Mouse (Mus musculus) urinary bladder, postnatal 0 days (tissue): ENCODE measurements around the gene Olfr1480. TPM values are rescaled to one million over a fixed set of nuclear protein-coding genes. Genes with fewer than 3 reads are reported as not detected.

ENCODE experiments used
- polyA plus RNA-seq: library from polyadenylated mRNA; unstranded; fragments of >200 nt; fragmentation: Nextera tagmentation; extraction: Ambion mirVana; gene quantifications from 2 replicates; pipeline ENCODE4 v1.2.1, GENCODE M21; 2015

Gene Olfr1480
- not detected in 2 replicates for polyA plus RNA-seq

DNA sequence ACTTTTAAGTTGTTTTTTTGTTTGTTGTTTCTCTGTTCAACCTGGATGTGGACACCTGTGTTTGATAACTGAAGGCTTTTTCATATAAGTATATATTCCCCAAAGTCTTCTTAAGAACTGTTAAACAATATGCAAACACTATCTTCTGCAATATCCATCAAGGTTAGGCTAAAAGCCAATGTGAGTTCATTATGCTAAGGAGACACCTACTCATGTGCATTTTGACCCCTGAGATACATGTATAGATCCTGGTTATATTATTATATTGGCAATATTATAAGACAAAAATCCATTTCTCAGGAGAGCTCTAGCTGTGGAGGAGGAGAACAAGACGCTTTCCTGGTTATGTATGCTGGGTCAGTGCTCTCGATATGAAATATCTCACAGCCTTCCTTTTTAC lies at the start of gene Olfr1480:
Gene Olfr1480, plus strand, starts transcription at position 301 of the 400 bp plus-strand sequence.

DNA sequence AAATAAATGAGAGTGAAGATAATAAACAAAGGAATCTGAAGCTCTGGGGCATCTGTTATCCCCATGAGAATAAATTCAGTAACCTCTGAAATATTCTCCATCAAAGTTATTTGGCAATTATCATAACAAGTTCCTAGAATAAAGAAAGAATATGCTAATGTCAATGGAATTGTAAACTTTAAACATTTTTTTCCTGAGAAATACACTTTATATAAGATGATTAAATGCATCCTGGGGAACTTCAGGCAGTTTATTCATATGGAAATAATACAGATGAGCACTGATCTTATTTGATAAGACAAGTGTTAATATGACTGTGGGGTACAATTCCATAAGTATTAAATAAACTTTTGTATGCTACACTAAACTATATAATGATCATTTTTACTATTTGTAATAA lies 47.6 kb upstream of the Olfr1480 start, which contains the start of gene Olfr1475:
Gene Olfr1475, minus strand, starts transcription at position 101 of the 400 bp plus-strand sequence.

DNA sequence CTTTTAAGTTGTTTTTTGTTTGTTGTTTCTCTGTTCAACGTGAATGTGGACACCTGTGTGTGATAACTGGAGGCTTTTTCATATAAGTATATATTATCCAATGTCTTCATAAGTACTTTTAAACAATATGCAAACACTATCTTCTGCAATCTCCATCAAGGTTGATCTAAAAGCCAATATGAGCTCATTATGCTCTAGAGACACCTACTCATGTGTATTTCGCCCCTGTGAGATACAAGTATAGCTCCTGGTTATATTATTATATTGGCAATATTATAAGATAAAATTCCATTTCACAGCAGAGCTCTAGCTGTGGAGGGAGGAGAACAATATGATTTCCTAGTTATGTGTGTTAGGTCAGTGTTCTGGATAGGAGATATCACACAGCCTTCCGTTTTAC lies 27.5 kb upstream of the Olfr1480 start, which contains the start of gene Olfr1477:
Gene Olfr1477, plus strand, starts transcription at position 301 of the 400 bp plus-strand sequence.

Other genes with a start within 250 kb of the Olfr1480 start
- not detected in 2 replicates for gene Olfr1465, start 212.4 kb upstream of the Olfr1480 start, polyA plus RNA-seq
- gene Olfr1466, start 189.1 kb upstream of the Olfr1480 start, polyA plus RNA-seq = not detected in 2 replicates
- not detected in 2 replicates for gene Olfr1467, start 165.7 kb upstream of the Olfr1480 start, polyA plus RNA-seq
- gene Olfr1469, start 120.1 kb upstream of the Olfr1480 start, polyA plus RNA-seq = not detected in 2 replicates
- gene Olfr1471, start 84.5 kb upstream of the Olfr1480 start, polyA plus RNA-seq = not detected in 2 replicates
- not detected in 2 replicates for gene Olfr1472, start 71.8 kb upstream of the Olfr1480 start, polyA plus RNA-seq
- not detected in 2 replicates for gene Olfr1474, start 58.3 kb upstream of the Olfr1480 start, polyA plus RNA-seq
- gene Olfr1475, start 47.7 kb upstream of the Olfr1480 start, polyA plus RNA-seq = not detected in 2 replicates
- not detected in 2 replicates for gene Olfr1477, start 27.4 kb upstream of the Olfr1480 start, polyA plus RNA-seq
- gene Olfr1484, start 55.6 kb downstream of the Olfr1480 start, polyA plus RNA-seq = not detected in 2 replicates
- gene Olfr1487, start 89.5 kb downstream of the Olfr1480 start, polyA plus RNA-seq = not detected in 2 replicates
- gene Olfr1489, start 103.7 kb downstream of the Olfr1480 start, polyA plus RNA-seq = not detected in 2 replicates
- not detected in 2 replicates for gene Olfr1490, start 123.2 kb downstream of the Olfr1480 start, polyA plus RNA-seq
- not detected in 2 replicates for gene Olfr1491, start 169.4 kb downstream of the Olfr1480 start, polyA plus RNA-seq
- not detected in 2 replicates for gene Olfr1493-ps1, start 195.4 kb downstream of the Olfr1480 start, polyA plus RNA-seq
- gene Olfr1494, start 211.8 kb downstream of the Olfr1480 start, polyA plus RNA-seq = not detected in 2 replicates
- gene Olfr1495, start 236.7 kb downstream of the Olfr1480 start, polyA plus RNA-seq = not detected in 2 replicates
- gene Olfr1496, start 250.0 kb downstream of the Olfr1480 start, polyA plus RNA-seq = not detected in 2 replicates